Mouse (Mus musculus) ovary, adult 10 weeks (tissue): ENCODE results near the gene Bag2. TPM values are rescaled to one million over a fixed set of nuclear protein-coding genes. Genes with fewer than 3 reads are reported as not detected.

Experiments
- polyA plus RNA-seq: library from polyadenylated mRNA; stranded (reverse); fragments of 350-450 nt; fragmentation: Illumina TruSeq; extraction: RNeasy Lipid Tissue Mini Kit (QIAGEN cat#74804); gene quantifications from one replicate; pipeline ENCODE4 v1.2.3, GENCODE M21; 2014

Gene Bag2
- polyA plus RNA-seq: 35.2 TPM

DNA sequence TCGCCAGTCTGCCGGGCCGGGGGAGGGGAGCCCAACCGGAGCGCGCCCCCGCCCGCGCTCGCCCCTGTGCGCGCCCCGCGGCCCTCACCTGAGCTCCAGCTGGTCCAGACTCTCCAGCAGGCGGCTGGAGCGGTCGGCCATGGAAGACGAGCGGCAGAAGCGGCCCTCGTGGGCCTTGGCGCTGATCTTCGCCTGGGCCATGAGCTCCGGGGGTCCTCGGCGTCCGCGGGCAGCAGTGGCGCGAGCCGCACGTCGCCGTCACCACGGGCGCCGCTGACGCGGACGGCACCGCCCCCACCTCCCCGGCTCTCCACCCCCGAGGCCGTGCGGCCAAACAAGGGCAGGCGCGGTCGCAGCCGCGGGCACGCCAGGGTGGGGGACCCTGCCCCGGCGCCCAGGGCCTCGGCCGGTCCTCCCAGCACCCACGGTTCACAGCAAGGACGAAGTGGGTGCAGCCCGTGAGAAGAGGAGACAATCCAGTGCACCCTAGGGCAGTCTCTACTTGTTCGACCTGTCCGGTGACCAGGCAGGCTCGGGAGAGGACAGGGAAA, at the start of gene Bag2:
Bag2 (minus strand) TSS at position 305 of the 551 bp plus-strand sequence.

DNA sequence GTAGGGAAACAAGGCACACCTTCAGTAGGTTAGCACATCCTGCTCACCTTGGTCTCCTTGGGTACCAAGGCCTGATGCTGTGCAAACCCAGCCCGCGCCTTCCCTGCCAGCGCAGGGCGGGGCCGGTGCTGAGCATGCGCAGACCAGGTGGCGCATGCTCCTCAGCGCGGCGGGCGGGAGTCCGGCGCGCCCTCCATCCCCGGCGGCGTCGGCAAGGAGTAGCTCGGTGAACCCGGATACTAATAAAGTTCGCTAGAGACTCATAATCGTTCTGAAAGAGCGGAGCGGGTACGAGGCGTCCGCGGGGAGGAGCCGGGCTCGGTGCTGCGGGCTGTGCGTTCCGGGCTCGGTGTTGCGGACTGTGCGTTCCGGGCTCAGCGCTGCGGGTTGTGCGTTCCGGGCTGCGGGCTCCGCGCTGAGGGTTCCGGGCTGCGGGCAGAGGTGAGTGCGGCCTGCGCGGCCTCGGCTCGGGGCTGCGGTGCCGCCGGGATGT, 37.8 kb downstream of the Bag2 start, which contains the start of gene Rab23:
Rab23 (plus strand) TSS at position 155 of the 493 bp plus-strand sequence.

Other genes with a start within 250 kb of the Bag2 start
- 19.5 TPM for gene Prim2, start 88.0 kb downstream of the Bag2 start, polyA plus RNA-seq
- gene Rab23, start 37.9 kb downstream of the Bag2 start, polyA plus RNA-seq: 27.9 TPM
- gene Zfp451, start 56.8 kb upstream of the Bag2 start, polyA plus RNA-seq: 107 TPM
- gene Bend6, start 150.0 kb upstream of the Bag2 start, polyA plus RNA-seq: 1.3 TPM
- 76.0 TPM for gene Dst, start 150.4 kb upstream of the Bag2 start, polyA plus RNA-seq